Mouse (Mus musculus): ENCODE data around the gene Zfp719.
A peak's percentile ranks its signal among the peaks of the same experiment; 100 is the strongest.

The Zfp719 gene

GRCm38 (mm10) chr7:43579440-43580171 is at the start of gene Zfp719:
Gene Zfp719 (plus strand): TSS chr7:43579610.
- peak; percentile 90 for DNase-seq

- no peak for DNase-seq
These were observed 49.1 kb upstream of the Zfp719 start for GRCm38 (mm10) chr7:43530216-43530785.

- DNase-seq: no peak
These were observed 46.4 kb upstream of the Zfp719 start for GRCm38 (mm10) chr7:43532936-43533505.

- no peak for DNase-seq
These were observed 40.9 kb upstream of the Zfp719 start for GRCm38 (mm10) chr7:43538524-43538923.

- no peak for DNase-seq
These were observed 35.0 kb upstream of the Zfp719 start, which contains the start of gene Cd33 for GRCm38 (mm10) chr7:43544225-43544977. Gene Cd33 (minus strand): TSS chr7:43544428.

- DNase-seq: no peak
These were observed 33.5 kb upstream of the Zfp719 start for GRCm38 (mm10) chr7:43545656-43546545.

GRCm38 (mm10) chr7:43547666-43548065 is 31.7 kb upstream of the Zfp719 start:
- no peak for DNase-seq

- no peak for DNase-seq
These were observed 31.2 kb upstream of the Zfp719 start for GRCm38 (mm10) chr7:43548206-43548605.

- DNase-seq: no peak
These were observed 26.3 kb upstream of the Zfp719 start for GRCm38 (mm10) chr7:43553153-43553552.

- DNase-seq: no peak
These were observed 24.9 kb upstream of the Zfp719 start for GRCm38 (mm10) chr7:43554550-43554949.

- DNase-seq: no peak
These were observed 24.1 kb upstream of the Zfp719 start for GRCm38 (mm10) chr7:43555351-43555750.

GRCm38 (mm10) chr7:43556901-43557300 is 22.5 kb upstream of the Zfp719 start:
- DNase-seq: no peak

- DNase-seq: peak; percentile 85
These were observed 17.3 kb upstream of the Zfp719 start, which contains the start of gene Zfp658 for GRCm38 (mm10) chr7:43562006-43562633. Gene Zfp658 (plus strand): TSS chr7:43562256.

GRCm38 (mm10) chr7:43562651-43563070 is 16.7 kb upstream of the Zfp719 start:
- no peak for DNase-seq

GRCm38 (mm10) chr7:43563300-43563699 is 16.1 kb upstream of the Zfp719 start:
- no peak for DNase-seq

- DNase-seq: no peak
These were observed 8.2 kb upstream of the Zfp719 start for GRCm38 (mm10) chr7:43571216-43571615.

GRCm38 (mm10) chr7:43580526-43580925 is 1.1 kb downstream of the Zfp719 start:
- DNase-seq: no peak

GRCm38 (mm10) chr7:43584790-43585189 is 5.4 kb downstream of the Zfp719 start:
- no peak for DNase-seq

- DNase-seq: no peak
These were observed 22.5 kb downstream of the Zfp719 start for GRCm38 (mm10) chr7:43601884-43602283.

- peak; percentile 36 for DNase-seq
These were observed 27.7 kb downstream of the Zfp719 start, which contains the start of gene Zfp819 for GRCm38 (mm10) chr7:43606896-43607742. Gene Zfp819 (plus strand): TSS chr7:43607169.

Measured in lung, postnatal 14 days (tissue).